Mouse (Mus musculus): ENCODE results near the gene Uqcc2.

DNA sequence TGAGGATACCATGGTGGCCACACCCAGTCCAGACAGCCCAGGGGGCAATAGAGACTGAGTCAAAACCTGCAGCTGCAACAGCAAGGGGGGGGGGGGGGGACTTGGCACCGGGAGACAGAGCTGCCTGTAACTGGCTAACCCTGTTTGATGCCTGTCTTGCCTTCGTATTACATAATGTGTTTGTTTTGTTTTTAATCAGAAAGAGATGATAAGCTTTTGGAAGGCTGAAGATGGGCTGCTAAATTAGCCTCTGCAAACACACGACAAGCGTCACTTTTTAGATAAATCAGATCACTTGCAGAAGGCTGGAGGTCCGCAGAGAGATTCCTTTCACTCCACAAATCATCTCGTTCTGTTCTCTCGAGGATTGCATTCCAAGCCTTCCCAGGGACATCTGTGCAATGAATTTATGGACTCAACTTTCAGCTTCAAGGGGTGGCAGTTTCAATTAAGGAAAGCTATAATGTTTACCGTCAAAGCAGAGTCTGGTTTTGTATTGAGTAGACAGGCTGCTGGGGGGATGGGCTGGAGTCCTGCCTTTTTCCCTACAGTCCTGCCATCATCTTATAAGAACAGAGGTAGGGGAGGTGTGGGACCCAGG, 12.7 kb upstream of the Uqcc2 start:
- TF ChIP-seq POLR2A (IDR thresholded peaks at IDR 0.05; ENCODE audit: low read depth, low read length) (no peak), CTCF (IDR thresholded peaks at IDR 0.05; ENCODE audit: extremely low read depth, insufficient read depth, insufficient read length, insufficient replicate concordance) (no peak)
